In genomic region chr6:51163882-51164281, GRCm38 (mm10) we compare ENCODE assay signal across 16 mouse cellular contexts.
A peak's percentile ranks its signal among the peaks of the same experiment; 100 is the strongest.
DNase-seq lines count a peak whose midpoint lies in the region; ATAC-seq and TF ChIP-seq lines count a peak whose summit lies in the region.
"Had no signal": no experiment of that assay in that cellular context is flagged by ENCODE, and none has a peak within 500 bp of the region (broad histone marks: within the 10 kb centered on the region; RNA-seq: fewer than 3 reads in every experiment).

No protein-coding gene starts in this region.

- peak overlapping the region; percentile 71 for H3K27ac ChIP-seq in heart, embryonic 10.5 days
- peak overlapping the region; percentile 8; the same call in 1 of the 2 replicates for H3K27ac ChIP-seq in lung, embryonic 14.5 days (ENCODE audit: low read depth)
- H3K27ac ChIP-seq in lung, postnatal 0 days (ENCODE audit: low read length), result no peak overlapping the region
- peak overlapping the region; percentile 92 for H3K27ac ChIP-seq in embryonic facial prominence, embryonic 14.5 days (replicated peaks; ENCODE audit: low read depth, low read length)
- 0 out of 2 replicates have a peak overlapping the region, but pooled peaks have one; percentile 14 for H3K27ac ChIP-seq in limb, embryonic 15.5 days
- H3K27ac ChIP-seq in thymus, adult 2 months (ENCODE audit: control insufficient read depth, insufficient read depth, low read length), result no peak overlapping the region

- peaks cover 35% of the 10 kb centered on the region for H3K4me1 ChIP-seq in heart, embryonic 10.5 days
- H3K4me1 ChIP-seq in lung, embryonic 14.5 days (ENCODE audit: insufficient read depth), result peaks cover 18% of the 10 kb centered on the region
- H3K4me1 ChIP-seq in lung, postnatal 0 days (ENCODE audit: insufficient read depth, low read depth, low read length), result no peaks in the 10 kb centered on the region
- peaks cover 27% of the 10 kb centered on the region for H3K4me1 ChIP-seq in embryonic facial prominence, embryonic 14.5 days (ENCODE audit: control insufficient read depth, insufficient read depth, low read length)
- H3K4me1 ChIP-seq in limb, embryonic 15.5 days, result peaks cover 31% of the 10 kb centered on the region
- peaks cover 2% of the 10 kb centered on the region; the same call in 1 of the 2 replicates for H3K4me1 ChIP-seq in thymus, adult 2 months (replicated peaks; ENCODE audit: control insufficient read depth, insufficient read depth, low read length)

- DNase-seq in heart, embryonic 10.5 days (ENCODE audit: low spot score), result no peak
- no peak for DNase-seq in heart, adult 9 months (ENCODE audit: low spot score in 2 of 2)
- DNase-seq in lung, embryonic 14.5 days, result no peak
- DNase-seq in lung, postnatal 0 days (ENCODE audit: low spot score), result no peak
- no peak for DNase-seq in embryonic facial prominence, embryonic 14.5 days (ENCODE audit: low spot score)
- no peak for DNase-seq in thymus, adult 2 months
- no peak for DNase-seq in c-Kit-positive CD71-positive TER-119-positive erythroid progenitor cells, embryonic 14.5 days (ENCODE audit: low spot score)
- DNase-seq: adrenal gland, adult 8-10 months; cerebellum, adult 18-20 months; kidney, postnatal 25 days; thymus, postnatal 14 days had no signal

- H3K9ac ChIP-seq in lung, embryonic 14.5 days, result no peak overlapping the region
- no peak overlapping the region for H3K9ac ChIP-seq in lung, postnatal 0 days (replicated peaks; ENCODE audit: low read depth)
- no peak overlapping the region for H3K9ac ChIP-seq in embryonic facial prominence, embryonic 14.5 days (ENCODE audit: low read depth, low read length)
- H3K9ac ChIP-seq in limb, embryonic 15.5 days, result no peak overlapping the region
- H3K9ac ChIP-seq: lung, embryonic 15.5 days had no signal

- no peak for TF ChIP-seq EP300 in lung, postnatal 0 days (IDR thresholded peaks at IDR 0.05)

- no peaks in the 10 kb centered on the region for H3K9me3 ChIP-seq in heart, embryonic 10.5 days
- H3K9me3 ChIP-seq in lung, embryonic 14.5 days (ENCODE audit: low read depth, low read length), result no peaks in the 10 kb centered on the region
- H3K9me3 ChIP-seq in lung, postnatal 0 days (ENCODE audit: low read length), result no peaks in the 10 kb centered on the region
- no peaks in the 10 kb centered on the region for H3K9me3 ChIP-seq in embryonic facial prominence, embryonic 14.5 days (ENCODE audit: control insufficient read depth, low read length)
- no peaks in the 10 kb centered on the region for H3K9me3 ChIP-seq in limb, embryonic 15.5 days
- H3K9me3 ChIP-seq: lung, embryonic 15.5 days had no signal

- no peak for TF ChIP-seq POLR2A in thymus, adult 2 months (IDR thresholded peaks at IDR 0.05; ENCODE audit: control insufficient read depth, extremely low read depth, insufficient read depth, low read length, poor library complexity)

- H3K36me3 ChIP-seq in heart, embryonic 10.5 days, result no peaks in the 10 kb centered on the region
- H3K36me3 ChIP-seq in lung, embryonic 14.5 days (ENCODE audit: insufficient read depth), result no peaks in the 10 kb centered on the region
- H3K36me3 ChIP-seq in lung, postnatal 0 days (ENCODE audit: insufficient read depth, low read length), result no peaks in the 10 kb centered on the region
- no peaks in the 10 kb centered on the region for H3K36me3 ChIP-seq in embryonic facial prominence, embryonic 14.5 days (ENCODE audit: control insufficient read depth, insufficient read depth, low read length)
- no peaks in the 10 kb centered on the region for H3K36me3 ChIP-seq in limb, embryonic 15.5 days
- no peaks in the 10 kb centered on the region for H3K36me3 ChIP-seq in thymus, adult 2 months (ENCODE audit: control insufficient read depth, insufficient read depth, low read length)
- H3K36me3 ChIP-seq: lung, embryonic 15.5 days had no signal

- no peaks in the 10 kb centered on the region for H3K27me3 ChIP-seq in heart, embryonic 10.5 days (ENCODE audit: insufficient read depth, poor library complexity, severe bottlenecking)
- H3K27me3 ChIP-seq in lung, embryonic 14.5 days (ENCODE audit: insufficient read depth, low read length), result no peaks in the 10 kb centered on the region
- H3K27me3 ChIP-seq in lung, postnatal 0 days (replicated peaks; ENCODE audit: insufficient read depth, low read length), result 0 out of 2 replicates have a peak, but pooled peaks cover 3% of the 10 kb centered on the region
- H3K27me3 ChIP-seq in embryonic facial prominence, embryonic 14.5 days (replicated peaks; ENCODE audit: control insufficient read depth, insufficient read depth, low read length), result no peaks in the 10 kb centered on the region
- no peaks in the 10 kb centered on the region for H3K27me3 ChIP-seq in limb, embryonic 15.5 days
- peaks cover 5% of the 10 kb centered on the region for H3K27me3 ChIP-seq in thymus, adult 2 months (ENCODE audit: control insufficient read depth, insufficient read depth, low read length)
- H3K27me3 ChIP-seq: lung, embryonic 15.5 days had no signal

- H3K4me2 ChIP-seq in lung, embryonic 14.5 days, result no peak overlapping the region
- H3K4me2 ChIP-seq in lung, postnatal 0 days (replicated peaks; ENCODE audit: low read depth, low read length), result no peak overlapping the region
- no peak overlapping the region for H3K4me2 ChIP-seq in embryonic facial prominence, embryonic 14.5 days (ENCODE audit: low read depth, low read length)
- H3K4me2 ChIP-seq in limb, embryonic 15.5 days, result no peak overlapping the region
- H3K4me2 ChIP-seq: liver, embryonic 11.5 days; lung, embryonic 15.5 days had no signal

- WGBS in heart, embryonic 10.5 days, result 37% methylated on average over 4 of the region's 4 CpGs
- 61% methylated on average over 4 of the region's 4 CpGs for WGBS in lung, embryonic 14.5 days
- WGBS in lung, postnatal 0 days, result 72% methylated on average over 4 of the region's 4 CpGs
- 56% methylated on average over 4 of the region's 4 CpGs for WGBS in embryonic facial prominence, embryonic 14.5 days
- 71% methylated on average over 4 of the region's 4 CpGs for WGBS in limb, embryonic 15.5 days
- 89% methylated on average over 4 of the region's 4 CpGs for WGBS in thymus, adult 2 months

- peak overlapping the region; percentile 5; the same call in 1 of the 2 replicates for H3K4me3 ChIP-seq in heart, embryonic 10.5 days
- H3K4me3 ChIP-seq in lung, embryonic 14.5 days (ENCODE audit: low read depth, low read length), result no peak overlapping the region
- H3K4me3 ChIP-seq in lung, postnatal 0 days (ENCODE audit: low read depth, low read length), result no peak overlapping the region
- H3K4me3 ChIP-seq in embryonic facial prominence, embryonic 14.5 days (ENCODE audit: low read depth, low read length), result no peak overlapping the region
- H3K4me3 ChIP-seq in limb, embryonic 15.5 days, result no peak overlapping the region
- H3K4me3 ChIP-seq in thymus, adult 2 months (ENCODE audit: control insufficient read depth, insufficient read depth, low read length), result no peak overlapping the region
- H3K4me3 ChIP-seq: erythroblast, embryonic 14.5 days; lung, embryonic 15.5 days had no signal

- no peak for ATAC-seq in lung, embryonic 14.5 days (ENCODE audit: insufficient read depth)
- ATAC-seq in lung, postnatal 0 days, result no peak
- ATAC-seq in embryonic facial prominence, embryonic 14.5 days (ENCODE audit: low read depth), result no peak
- ATAC-seq in limb, embryonic 15.5 days (ENCODE audit: insufficient number of reproducible peaks, low FRiP score, low TSS enrichment, low read depth), result no peak
- ATAC-seq: CD4-positive, CD25-positive, alpha-beta regulatory T cell, adult 4 months had no signal

- no peak for TF ChIP-seq CTCF in lung, embryonic 14.5 days (IDR thresholded peaks at IDR 0.05; ENCODE audit: low read depth)
- no peak for TF ChIP-seq CTCF in lung, postnatal 0 days (IDR thresholded peaks at IDR 0.05)
- no peak for TF ChIP-seq CTCF in thymus, adult 2 months (IDR thresholded peaks at IDR 0.05; ENCODE audit: borderline replicate concordance, control insufficient read depth, extremely low read depth, insufficient read depth, low read length, poor library complexity)

Comparison
In these comparisons a context has a peak if more than half of its experiments do, and no peak if none do; other contexts are left out.
1. H3K27ac ChIP-seq: peak in heart, embryonic 10.5 days (single experiment), lung, embryonic 14.5 days (single experiment), embryonic facial prominence, embryonic 14.5 days (single experiment) and limb, embryonic 15.5 days (single experiment); none in lung, postnatal 0 days (single experiment) and thymus, adult 2 months (single experiment).